Mouse (Mus musculus) thymus, adult 2 months (tissue): ENCODE data around the gene Tgm5.

Source experiments
- CTCF ChIP-seq: fragments of 200-500 bp; IDR thresholded peaks from 2 replicates; pipeline ENCODE4 v1.5.1; 2012; ENCODE audit warnings: mild to moderate bottlenecking, control low read depth, low read length, moderate library complexity, borderline replicate concordance; ENCODE audit not compliant: control insufficient read depth, poor library complexity, insufficient read depth; ENCODE audit errors: extremely low read depth
- POLR2A ChIP-seq: fragments of 200-500 bp; IDR thresholded peaks from 2 replicates; pipeline ENCODE4 v1.6.1; 2012; ENCODE audit warnings: mild to moderate bottlenecking, low read length, control low read depth, moderate library complexity; ENCODE audit not compliant: control insufficient read depth, poor library complexity, insufficient read depth; ENCODE audit errors: extremely low read depth

DNA sequence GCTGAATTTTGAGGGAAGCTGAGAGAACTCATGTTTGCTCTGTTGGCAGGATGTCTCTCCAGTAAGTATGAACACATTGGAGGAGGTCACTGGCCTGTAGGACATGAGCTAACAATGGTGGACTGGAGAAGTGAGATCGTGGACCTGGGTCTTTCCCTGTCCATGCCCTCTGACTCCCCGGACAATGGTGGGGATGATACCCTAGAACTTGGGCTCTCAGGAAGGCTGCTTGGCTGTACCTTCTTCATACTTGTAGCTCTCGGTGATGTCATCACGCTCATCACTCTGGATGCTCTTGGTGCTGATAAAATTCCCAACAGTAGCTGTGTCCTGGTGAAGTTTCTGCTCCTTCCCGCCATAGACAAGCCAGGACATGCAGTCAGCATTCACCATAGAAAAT is 33.5 kb downstream of the Tgm5 start:
- TF ChIP-seq CTCF (no peak), POLR2A (no peak)
